Mouse (Mus musculus) forebrain, embryonic 15.5 days (tissue): ENCODE results near the gene Iscu. TPM values are rescaled to one million over a fixed set of nuclear protein-coding genes. Genes with fewer than 3 reads are reported as not detected.
A peak's percentile ranks its signal among the peaks of the same experiment; 100 is the strongest.

Experiments
- ATAC-seq: fragments of 200-750 bp; cut with Nextera tagmentation; replicated peaks from 2 replicates; pipeline ENCODE4 v1.8.0; 2017; ENCODE audit warnings: mild to moderate bottlenecking, moderate TSS enrichment, moderate library complexity
- H3K27ac ChIP-seq: fragments of 300-500 bp; sonication (generic); replicated peaks from 2 replicates; pipeline ENCODE4 v1.5.1; 2015; ENCODE audit warnings: mild to moderate bottlenecking, inconsistent platforms
- H3K27me3 ChIP-seq: fragments of 300-500 bp; sonication (generic); 2 replicates; pipeline ENCODE4 v1.6.1; 2015; ENCODE audit warnings: inconsistent platforms
- H3K36me3 ChIP-seq: fragments of 300-500 bp; sonication (generic); 2 replicates; pipeline ENCODE4 v1.6.1; 2015; ENCODE audit warnings: mild to moderate bottlenecking, inconsistent platforms
- H3K4me1 ChIP-seq: fragments of 300-500 bp; sonication (generic); 2 replicates; pipeline ENCODE4 v1.6.1; 2015; ENCODE audit warnings: inconsistent platforms
- H3K4me2 ChIP-seq: fragments of 300-500 bp; sonication (generic); replicated peaks from 2 replicates; pipeline ENCODE4 v1.6.1; 2015; ENCODE audit warnings: mild to moderate bottlenecking, inconsistent platforms
- H3K4me3 ChIP-seq: fragments of 300-500 bp; sonication (generic); 2 replicates; pipeline ENCODE4 v1.5.1; 2015; ENCODE audit warnings: mild to moderate bottlenecking, inconsistent platforms
- H3K9ac ChIP-seq: fragments of 300-500 bp; sonication (generic); replicated peaks from 2 replicates; pipeline ENCODE4 v1.6.1; 2015; ENCODE audit warnings: mild to moderate bottlenecking, inconsistent platforms
- H3K9me3 ChIP-seq: fragments of 300-500 bp; sonication (generic); 2 replicates; pipeline ENCODE4 v1.6.1; 2016; ENCODE audit warnings: inconsistent platforms
- WGBS: fragments of 180-500 bp; shearing (Covaris S2); methylation state at CpG from one replicate; pipeline ENCODE4 v1.1.7; 2015; ENCODE audit warnings: mixed read lengths; 5-methylcytosine and 5-hydroxymethylcytosine counted together
- polyA plus RNA-seq: library from polyadenylated mRNA; unstranded; fragments of >200 nt; fragmentation: Nextera tagmentation; extraction: Ambion mirVana; gene quantifications from 2 replicates; pipeline ENCODE4 v1.2.1, GENCODE M21; 2015

Iscu gene
- polyA plus RNA-seq, 1 experiment from 2014 or later, result 94.1 TPM

- no peak overlapping the region for H3K9ac ChIP-seq
- no peaks in the 10 kb centered on the region for H3K9me3 ChIP-seq
- H3K4me3 ChIP-seq, result no peak overlapping the region
- H3K4me2 ChIP-seq, result no peak overlapping the region
- no peaks in the 10 kb centered on the region for H3K36me3 ChIP-seq
- WGBS, result 92% methylated on average over 2 of the region's 2 CpGs
- no peaks in the 10 kb centered on the region for H3K27me3 ChIP-seq
- no peak for ATAC-seq
- no peak overlapping the region for H3K27ac ChIP-seq
- H3K4me1 ChIP-seq, result peaks cover 4% of the 10 kb centered on the region; the same call in 1 of the 2 replicates
Observed at GRCm38 (mm10) chr5:113812638-113813037, 40.1 kb downstream of the Iscu start.

- no peak overlapping the region for H3K4me2 ChIP-seq
- H3K36me3 ChIP-seq, result no peaks in the 10 kb centered on the region
- no peaks in the 10 kb centered on the region for H3K9me3 ChIP-seq
- H3K4me3 ChIP-seq, result no peak overlapping the region
- H3K9ac ChIP-seq, result no peak overlapping the region
- H3K27me3 ChIP-seq, result no peaks in the 10 kb centered on the region
- WGBS, result 26% methylated on average over 9 of the region's 9 CpGs
- no peak for ATAC-seq
- H3K4me1 ChIP-seq, result peaks cover 4% of the 10 kb centered on the region; the same call in 1 of the 2 replicates
- H3K27ac ChIP-seq, result no peak overlapping the region
Observed at GRCm38 (mm10) chr5:113813608-113814007, 41.1 kb downstream of the Iscu start.

GRCm38 (mm10) chr5:113814111-113815040 is 41.8 kb downstream of the Iscu start:
- 37% methylated on average over 27 of the region's 27 CpGs for WGBS
- Histone ChIP-seq H3K27ac (no peak overlapping the region), H3K27me3 (no peaks in the 10 kb centered on the region), H3K4me2 (no peak overlapping the region), H3K9ac (no peak overlapping the region), H3K9me3 (no peaks in the 10 kb centered on the region), H3K4me3 (no peak overlapping the region), H3K36me3 (no peaks in the 10 kb centered on the region), H3K4me1 (peaks cover 4% of the 10 kb centered on the region; the same call in 1 of the 2 replicates)
- ATAC-seq, result no peak

GRCm38 (mm10) chr5:113815041-113815389 is 42.5 kb downstream of the Iscu start:
- Histone ChIP-seq H3K4me2 (no peak overlapping the region), H3K27ac (no peak overlapping the region), H3K4me3 (no peak overlapping the region), H3K9me3 (no peaks in the 10 kb centered on the region), H3K9ac (no peak overlapping the region), H3K4me1 (peaks cover 4% of the 10 kb centered on the region; the same call in 1 of the 2 replicates), H3K36me3 (no peaks in the 10 kb centered on the region), H3K27me3 (no peaks in the 10 kb centered on the region)
- 55% methylated on average over 11 of the region's 11 CpGs for WGBS
- no peak for ATAC-seq

GRCm38 (mm10) chr5:113815638-113816152 is 43.1 kb downstream of the Iscu start:
- no peak overlapping the region for H3K4me3 ChIP-seq
- H3K9ac ChIP-seq, result no peak overlapping the region; the same call in 1 of the 2 replicates
- no peak for ATAC-seq
- H3K36me3 ChIP-seq, result no peaks in the 10 kb centered on the region
- no peaks in the 10 kb centered on the region for H3K27me3 ChIP-seq
- no peak overlapping the region for H3K27ac ChIP-seq
- H3K9me3 ChIP-seq, result no peaks in the 10 kb centered on the region
- H3K4me1 ChIP-seq, result peaks cover 4% of the 10 kb centered on the region; the same call in 1 of the 2 replicates
- H3K4me2 ChIP-seq, result peak overlapping the region; percentile 10; the same call in 1 of the 2 replicates
- WGBS, result 15% methylated on average over 15 of the region's 15 CpGs

- H3K9me3 ChIP-seq, result no peaks in the 10 kb centered on the region
- 63% methylated on average over 14 of the region's 14 CpGs for WGBS
- H3K27ac ChIP-seq, result no peak overlapping the region
- no peak overlapping the region for H3K4me2 ChIP-seq
- H3K4me3 ChIP-seq, result no peak overlapping the region
- ATAC-seq, result no peak
- H3K36me3 ChIP-seq, result no peaks in the 10 kb centered on the region
- H3K9ac ChIP-seq, result no peak overlapping the region
- H3K27me3 ChIP-seq, result no peaks in the 10 kb centered on the region
- H3K4me1 ChIP-seq, result peaks cover 4% of the 10 kb centered on the region; the same call in 1 of the 2 replicates
Observed at GRCm38 (mm10) chr5:113818572-113818971, 46.0 kb downstream of the Iscu start.

- Histone ChIP-seq H3K27ac (no peak overlapping the region), H3K4me3 (no peak overlapping the region), H3K4me1 (no peaks in the 10 kb centered on the region), H3K27me3 (no peaks in the 10 kb centered on the region), H3K36me3 (no peaks in the 10 kb centered on the region), H3K9me3 (no peaks in the 10 kb centered on the region), H3K9ac (no peak overlapping the region), H3K4me2 (no peak overlapping the region)
- 85% methylated on average over 4 of the region's 4 CpGs for WGBS
- ATAC-seq, result no peak
Observed at GRCm38 (mm10) chr5:113824228-113824627, 51.7 kb downstream of the Iscu start.

- Histone ChIP-seq H3K27me3 (no peaks in the 10 kb centered on the region), H3K9ac (no peak overlapping the region), H3K4me3 (no peak overlapping the region), H3K36me3 (no peaks in the 10 kb centered on the region), H3K4me2 (no peak overlapping the region), H3K4me1 (no peaks in the 10 kb centered on the region), H3K27ac (no peak overlapping the region), H3K9me3 (no peaks in the 10 kb centered on the region)
- 89% methylated on average over 7 of the region's 7 CpGs for WGBS
- no peak for ATAC-seq
Observed at GRCm38 (mm10) chr5:113825558-113825957, 53.0 kb downstream of the Iscu start.

- no peak overlapping the region for H3K4me3 ChIP-seq
- no peak overlapping the region for H3K9ac ChIP-seq
- no peak for ATAC-seq
- WGBS, result 88% methylated on average over 4 of the region's 4 CpGs
- no peaks in the 10 kb centered on the region for H3K9me3 ChIP-seq
- H3K27me3 ChIP-seq, result no peaks in the 10 kb centered on the region
- no peak overlapping the region for H3K27ac ChIP-seq
- no peak overlapping the region for H3K4me2 ChIP-seq
- H3K36me3 ChIP-seq, result no peaks in the 10 kb centered on the region
- no peaks in the 10 kb centered on the region for H3K4me1 ChIP-seq
Observed at GRCm38 (mm10) chr5:113826619-113827018, 54.1 kb downstream of the Iscu start.

Other genes starting within 250 kb of the Iscu start
- 1.3 and 1.4 TPM in 2 replicates for gene Cmklr1, start 122.3 kb upstream of the Iscu start, polyA plus RNA-seq
- not detected in 2 replicates for gene 1700069L16Rik, start 48.0 kb upstream of the Iscu start, polyA plus RNA-seq
- gene Ficd, start 36.9 kb upstream of the Iscu start, polyA plus RNA-seq, result 7.8 and 9.0 TPM in 2 replicates
- 57.6 and 58.7 TPM in 2 replicates for gene Sart3, start 238 bp upstream of the Iscu start, polyA plus RNA-seq
- gene Tmem119, start 27.8 kb downstream of the Iscu start, polyA plus RNA-seq, result 4.9 and 5.1 TPM in 2 replicates
- 1.8 TPM in 2 replicates for gene Selplg, start 59.9 kb downstream of the Iscu start, polyA plus RNA-seq
- 221 and 224 TPM in 2 replicates for gene Coro1c, start 136.0 kb downstream of the Iscu start, polyA plus RNA-seq
- 12.8 and 13.8 TPM in 2 replicates for gene Ssh1, start 221.1 kb downstream of the Iscu start, polyA plus RNA-seq
- not detected in 2 replicates for gene Dao, start 231.0 kb downstream of the Iscu start, polyA plus RNA-seq